In genomic region chr10:85578571-85579465, GRCm38 (mm10) we compare ENCODE assay signal across 31 mouse cellular contexts.
A peak's percentile ranks its signal among the peaks of the same experiment; 100 is the strongest.
DNase-seq lines count a peak whose midpoint lies in the region; ATAC-seq and TF ChIP-seq lines count a peak whose summit lies in the region.
"Had no signal": no experiment of that assay in that cellular context is flagged by ENCODE, and none has a peak within 500 bp of the region (broad histone marks: within the 10 kb centered on the region; RNA-seq: fewer than 3 reads in every experiment).

No protein-coding gene starts in this region.

- no peaks in the 10 kb centered on the region for H3K36me3 ChIP-seq in limb, embryonic 12.5 days
- H3K36me3 ChIP-seq: hindbrain, embryonic 13.5 days; kidney, embryonic 15.5 days; liver, embryonic 13.5 days; midbrain, embryonic 12.5 days; neural tube, embryonic 12.5 days had no signal

- peak; percentile 39 for DNase-seq in embryo, embryonic 10.5 days (ENCODE audit: low spot score)
- peak; percentile 39 for DNase-seq in embryo, embryonic 11 days
- no peak for DNase-seq in right cerebral cortex, postnatal 25 days
- no peak for DNase-seq in kidney, postnatal 25 days
- no peak for DNase-seq in right cerebral cortex, postnatal 14 days
- DNase-seq: B cell, adult 2 months; cerebellum, adult 18-20 months; cerebellum, postnatal 25 days; heart, postnatal 4 days; kidney, adult 11 months; kidney, postnatal 36 days; liver, embryonic 13.5 days; lung, adult 18-20 months; lung, postnatal 4 days; right cerebral cortex, adult 18-20 months; thymus, adult 2 months; thymus, postnatal 36 days had no signal

- H3K27ac ChIP-seq in embryonic fibroblast, embryonic 13.5 days (ENCODE audit: insufficient read depth, low read length): peak overlapping the region; percentile 81
- peak overlapping the region; percentile 74 for H3K27ac ChIP-seq in limb, embryonic 12.5 days
- H3K27ac ChIP-seq: forebrain, embryonic 13.5 days; hindbrain, embryonic 13.5 days; kidney, embryonic 15.5 days; layer of hippocampus, adult 2 months; left cerebral cortex, adult 2 months; liver, embryonic 13.5 days; midbrain, embryonic 12.5 days; neural tube, embryonic 12.5 days had no signal

- no peak overlapping the region for H3K9ac ChIP-seq in limb, embryonic 12.5 days (replicated peaks)
- H3K9ac ChIP-seq: forebrain, embryonic 13.5 days; hindbrain, embryonic 13.5 days; kidney, embryonic 15.5 days; liver, embryonic 13.5 days; midbrain, embryonic 12.5 days; neural tube, embryonic 12.5 days had no signal

- no peaks in the 10 kb centered on the region for H3K27me3 ChIP-seq in limb, embryonic 12.5 days
- H3K27me3 ChIP-seq: forebrain, embryonic 13.5 days; hindbrain, embryonic 13.5 days; kidney, embryonic 15.5 days; liver, embryonic 13.5 days; megakaryocyte, embryonic 14.5 days; midbrain, embryonic 12.5 days; neural tube, embryonic 12.5 days had no signal

- peak overlapping the region; percentile 7; the same call in 1 of the 2 replicates for H3K4me2 ChIP-seq in limb, embryonic 12.5 days
- H3K4me2 ChIP-seq: forebrain, embryonic 13.5 days; hindbrain, embryonic 13.5 days; kidney, embryonic 15.5 days; liver, embryonic 13.5 days; midbrain, embryonic 12.5 days; neural tube, embryonic 12.5 days had no signal

- ATAC-seq in limb, embryonic 12.5 days (ENCODE audit: insufficient number of reproducible peaks, insufficient read depth, low FRiP score, low TSS enrichment, low read depth): peak; percentile 83
- ATAC-seq: forebrain, embryonic 13.5 days; inflammation-experienced regulatory T-cells, adult 6 months; lung, postnatal 0 days had no signal

- WGBS in limb, embryonic 12.5 days: 23% methylated on average over 13 of the region's 13 CpGs

- TF ChIP-seq POLR2A in embryonic fibroblast, embryonic 13.5 days (IDR thresholded peaks at IDR 0.05; ENCODE audit: low read depth, low read length): no peak

- no peaks in the 10 kb centered on the region for H3K9me3 ChIP-seq in limb, embryonic 12.5 days
- H3K9me3 ChIP-seq: forebrain, embryonic 13.5 days; hindbrain, embryonic 13.5 days; kidney, embryonic 15.5 days; liver, embryonic 13.5 days; midbrain, embryonic 12.5 days; neural tube, embryonic 12.5 days had no signal

- no peak for TF ChIP-seq CTCF in embryonic fibroblast, embryonic 13.5 days (IDR thresholded peaks at IDR 0.05; ENCODE audit: borderline replicate concordance, insufficient read depth, low read length)

- H3K4me3 ChIP-seq in embryonic fibroblast, embryonic 13.5 days (ENCODE audit: insufficient read depth, low read length): no peak overlapping the region
- H3K4me3 ChIP-seq in limb, embryonic 12.5 days (replicated peaks): no peak overlapping the region
- H3K4me3 ChIP-seq: erythroblast, embryonic 14.5 days; forebrain, embryonic 13.5 days; hindbrain, embryonic 13.5 days; kidney, embryonic 15.5 days; layer of hippocampus, adult 2 months; left cerebral cortex, adult 2 months; liver, embryonic 13.5 days; megakaryocyte, embryonic 14.5 days; midbrain, embryonic 12.5 days; myocyte; neural tube, embryonic 12.5 days had no signal

- H3K4me1 ChIP-seq in embryonic fibroblast, embryonic 13.5 days (ENCODE audit: control insufficient read depth, insufficient read depth, low read length): 0 out of 2 replicates have a peak, but pooled peaks cover 9% of the 10 kb centered on the region
- peaks cover 26% of the 10 kb centered on the region for H3K4me1 ChIP-seq in limb, embryonic 12.5 days (replicated peaks)
- H3K4me1 ChIP-seq: forebrain, embryonic 13.5 days; hindbrain, embryonic 13.5 days; kidney, embryonic 15.5 days; liver, embryonic 13.5 days; megakaryocyte, embryonic 14.5 days; midbrain, embryonic 12.5 days; neural tube, embryonic 12.5 days had no signal

Comparison
In these comparisons a context has a peak if more than half of its experiments do, and no peak if none do; other contexts are left out.
1. DNase-seq: peak in embryo, embryonic 10.5 days (single experiment) and embryo, embryonic 11 days (single experiment); none in right cerebral cortex, postnatal 25 days (single experiment), kidney, postnatal 25 days (0 of 2) and right cerebral cortex, postnatal 14 days (single experiment).